Mouse (Mus musculus): ENCODE measurements at regions not wholly inside any gene's neighbourhood (a gene's known extent, or its start where the extent isn't known, plus 50 kb on each side); places are given as distances from the start of the nearest gene placed in this dataset.

DNA sequence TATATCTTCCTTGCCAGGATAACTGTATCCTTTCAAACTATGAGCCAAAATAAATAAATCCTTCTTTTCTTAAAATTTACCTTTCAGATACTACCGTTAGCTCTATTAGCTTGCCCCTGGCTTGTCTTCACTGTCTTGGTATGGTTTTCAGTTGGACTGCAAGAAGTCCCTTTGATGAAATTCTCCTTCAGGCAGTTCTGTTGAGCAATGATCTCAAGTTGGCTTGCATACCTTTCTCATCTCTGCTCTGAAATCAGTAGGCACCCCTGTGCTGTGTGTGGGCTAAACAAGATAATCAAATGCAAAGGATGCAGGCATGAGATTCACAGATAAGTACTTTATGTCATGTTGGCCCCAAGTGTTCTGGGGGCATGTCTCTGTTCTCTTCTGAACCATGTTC lies 155.2 kb upstream of the Fst start:
- Histone ChIP-seq H3K4me2 (no peak overlapping the region), H3K4me3 (replicated peaks) (no peak overlapping the region), H3K27me3 (replicated peaks) (no peaks in the 10 kb centered on the region), H3K27ac (replicated peaks) (no peak overlapping the region), H3K36me3 (no peaks in the 10 kb centered on the region), H3K9me3 (replicated peaks) (no peaks in the 10 kb centered on the region), H3K9ac (replicated peaks) (no peak overlapping the region), H3K4me1 (no peaks in the 10 kb centered on the region)
- ATAC-seq (ENCODE audit: low FRiP score), result no peak
- WGBS, result 96% methylated on average over 1 of the region's 1 CpGs

DNA sequence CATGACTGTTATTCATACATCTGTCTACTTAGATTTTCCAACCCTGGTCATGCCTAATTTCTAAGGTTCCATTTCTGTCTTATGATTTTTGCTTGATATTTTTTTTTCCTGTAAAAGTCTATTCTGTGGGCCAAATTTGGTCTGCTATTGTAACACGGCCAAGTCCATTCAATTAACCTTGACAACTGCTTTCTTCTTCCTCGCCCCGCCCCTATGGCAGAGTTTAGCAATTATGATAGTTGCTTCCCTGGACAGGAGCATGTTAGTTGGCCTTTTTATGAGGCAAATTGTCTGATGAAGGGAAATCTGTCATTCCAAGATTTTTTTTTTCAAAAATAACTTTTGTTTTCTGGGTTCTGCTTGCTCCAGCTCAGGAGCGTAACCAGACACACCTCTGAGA lies 160.7 kb upstream of the Fst start:
- 89% methylated on average over 4 of the region's 4 CpGs for WGBS
- no peak overlapping the region for H3K27ac ChIP-seq (replicated peaks)

DNA sequence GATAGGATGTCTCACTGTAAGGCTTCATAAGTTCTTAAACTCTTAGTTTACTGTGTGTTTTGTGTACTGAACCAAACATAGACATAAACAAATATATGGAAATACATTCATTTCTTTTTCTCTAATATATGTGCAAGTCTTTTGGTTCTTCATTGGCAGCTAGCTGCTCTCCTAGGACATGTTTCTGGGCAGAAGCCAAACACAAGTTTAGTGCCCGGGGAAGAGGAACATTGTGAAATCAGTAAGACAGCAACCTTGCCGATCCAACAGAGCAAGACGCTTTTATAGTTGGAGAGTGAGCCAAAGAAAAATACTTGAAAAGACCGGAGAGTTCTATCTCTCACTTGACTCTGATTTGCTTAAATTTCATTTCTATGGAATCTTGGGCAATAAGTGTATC lies 178.0 kb upstream of the Fst start:
- no peaks in the 10 kb centered on the region for H3K36me3 ChIP-seq
- H3K4me3 ChIP-seq (replicated peaks), result no peak overlapping the region
- no peak overlapping the region for H3K9ac ChIP-seq (replicated peaks)
- no peak overlapping the region for H3K4me2 ChIP-seq
- H3K27me3 ChIP-seq (replicated peaks), result no peaks in the 10 kb centered on the region
- no peak overlapping the region for H3K27ac ChIP-seq (replicated peaks)
- whole genome bisulfite sequencing, result 90% methylated on average over 4 of the region's 4 CpGs
- H3K9me3 ChIP-seq (replicated peaks), result no peaks in the 10 kb centered on the region
- no peaks in the 10 kb centered on the region for H3K4me1 ChIP-seq
- no peak for ATAC-seq (ENCODE audit: low FRiP score)

More for the DNA sequence above, 160.7 kb upstream of the Fst start:
- Histone ChIP-seq H3K9ac (replicated peaks) (no peak overlapping the region), H3K4me3 (replicated peaks) (no peak overlapping the region), H3K4me2 (no peak overlapping the region), H3K36me3 (no peaks in the 10 kb centered on the region), H3K9me3 (replicated peaks) (no peaks in the 10 kb centered on the region), H3K4me1 (no peaks in the 10 kb centered on the region), H3K27me3 (replicated peaks) (no peaks in the 10 kb centered on the region)
- ATAC-seq (ENCODE audit: low FRiP score), result no peak

DNA sequence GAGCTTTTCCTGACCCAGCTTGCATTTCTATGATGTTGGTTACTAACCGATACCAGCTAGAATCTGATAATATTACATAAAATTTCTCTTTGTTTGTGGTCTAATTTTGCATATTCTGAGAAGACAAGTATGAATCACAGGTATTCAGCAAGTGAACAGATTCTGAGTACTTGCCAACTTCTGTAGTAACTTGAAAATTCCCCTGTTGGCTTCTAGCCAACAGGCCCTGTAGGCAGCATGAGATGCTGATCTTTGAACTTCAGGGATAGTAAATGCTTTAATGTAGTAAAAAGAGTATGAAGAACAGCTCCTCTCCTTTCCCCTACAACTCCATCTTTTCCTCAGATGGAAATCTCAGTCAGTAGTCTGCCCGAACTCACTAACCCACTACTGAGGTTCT lies 178.5 kb upstream of the Mocs2 start:
- H3K9me3 ChIP-seq (replicated peaks), result no peaks in the 10 kb centered on the region
- no peaks in the 10 kb centered on the region for H3K4me1 ChIP-seq
- no peak overlapping the region for H3K27ac ChIP-seq (replicated peaks)
- H3K4me2 ChIP-seq, result no peak overlapping the region
- WGBS, result 95% methylated on average over 2 of the region's 2 CpGs
- no peak overlapping the region for H3K9ac ChIP-seq (replicated peaks)
- no peaks in the 10 kb centered on the region for H3K36me3 ChIP-seq
- H3K27me3 ChIP-seq (replicated peaks), result no peaks in the 10 kb centered on the region
- H3K4me3 ChIP-seq (replicated peaks), result no peak overlapping the region
- ATAC-seq (ENCODE audit: low FRiP score), result no peak

DNA sequence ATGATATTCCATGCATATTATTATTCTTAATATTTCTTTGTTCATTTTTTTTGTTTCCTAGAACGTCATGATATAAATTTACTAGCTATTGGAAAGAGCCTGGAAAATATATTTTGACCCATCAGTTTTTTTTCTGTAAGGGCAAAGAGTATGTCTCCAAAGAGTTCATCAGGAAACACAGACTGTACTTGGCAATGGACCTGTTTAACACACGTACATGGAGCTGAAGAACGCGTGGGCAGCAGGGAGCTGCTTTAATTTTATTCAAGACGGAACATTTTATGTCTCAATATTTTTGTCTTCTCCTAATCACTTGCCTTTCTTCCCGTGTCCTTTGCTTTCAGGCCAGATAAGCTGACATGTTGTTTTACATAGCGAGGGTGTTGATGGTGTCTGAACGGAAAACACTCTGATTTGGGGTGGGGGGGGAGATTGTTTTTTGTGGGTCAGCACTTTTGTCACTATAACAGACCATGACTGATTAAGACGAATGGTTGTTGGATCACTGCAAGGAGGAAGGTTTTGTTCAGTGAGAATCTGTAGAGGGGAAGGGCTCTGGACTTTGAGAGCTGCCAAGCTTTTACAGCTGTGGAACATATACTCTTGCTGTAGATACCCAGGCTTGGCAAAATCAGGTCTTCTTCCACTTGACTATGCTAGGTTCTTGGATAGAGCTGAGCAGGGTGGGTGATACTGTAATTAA lies 176.2 kb upstream of the Mocs2 start:
- Histone ChIP-seq H3K4me3 (replicated peaks) (no peak overlapping the region), H3K4me1 (no peaks in the 10 kb centered on the region), H3K9me3 (replicated peaks) (no peaks in the 10 kb centered on the region), H3K27me3 (replicated peaks) (no peaks in the 10 kb centered on the region), H3K36me3 (no peaks in the 10 kb centered on the region), H3K27ac (replicated peaks) (no peak overlapping the region), H3K9ac (replicated peaks) (no peak overlapping the region), H3K4me2 (no peak overlapping the region)
- peak; percentile 50 for ATAC-seq (ENCODE audit: low FRiP score)
- 35% methylated on average over 9 of the region's 9 CpGs for WGBS

DNA sequence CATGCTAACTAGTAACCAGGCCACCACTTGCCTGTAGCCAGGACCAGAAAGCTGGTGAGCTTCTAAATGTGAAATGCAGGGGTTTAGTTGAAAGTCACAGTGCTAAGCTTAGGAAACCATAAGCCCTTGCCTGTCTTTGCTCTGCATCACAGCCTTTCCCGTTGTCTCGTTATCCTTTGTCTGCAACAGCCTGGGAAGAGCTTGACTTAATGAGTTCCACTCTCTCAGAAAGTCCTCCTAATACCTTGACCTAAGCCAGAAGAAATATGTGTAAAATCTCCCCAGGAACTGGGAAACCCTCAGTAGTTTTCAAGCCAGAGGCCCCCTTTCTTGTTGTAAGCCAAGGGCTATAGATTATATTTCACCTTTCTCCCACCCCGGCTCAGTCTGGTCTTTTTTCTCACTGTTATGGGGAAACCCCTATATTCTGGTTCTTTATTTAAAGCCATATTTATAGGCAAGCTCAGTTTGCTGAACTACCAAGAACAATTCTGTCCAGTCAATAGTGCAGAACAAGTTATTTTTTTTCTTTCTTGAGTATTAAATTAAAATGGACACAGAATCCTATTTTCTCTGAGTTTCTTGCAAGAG lies 175.0 kb upstream of the Mocs2 start:
- peak overlapping the region; percentile 9; the same call in 1 of the 2 replicates for H3K4me2 ChIP-seq
- H3K4me1 ChIP-seq, result no peaks in the 10 kb centered on the region
- H3K27ac ChIP-seq (replicated peaks), result no peak overlapping the region
- H3K36me3 ChIP-seq, result no peaks in the 10 kb centered on the region
- ATAC-seq (ENCODE audit: low FRiP score), result no peak
- no peak overlapping the region for H3K9ac ChIP-seq (replicated peaks)
- no peak overlapping the region for H3K4me3 ChIP-seq (replicated peaks)
- no peaks in the 10 kb centered on the region for H3K9me3 ChIP-seq (replicated peaks)
- WGBS, result 33% methylated on average over 3 of the region's 3 CpGs
- H3K27me3 ChIP-seq (replicated peaks), result no peaks in the 10 kb centered on the region

DNA sequence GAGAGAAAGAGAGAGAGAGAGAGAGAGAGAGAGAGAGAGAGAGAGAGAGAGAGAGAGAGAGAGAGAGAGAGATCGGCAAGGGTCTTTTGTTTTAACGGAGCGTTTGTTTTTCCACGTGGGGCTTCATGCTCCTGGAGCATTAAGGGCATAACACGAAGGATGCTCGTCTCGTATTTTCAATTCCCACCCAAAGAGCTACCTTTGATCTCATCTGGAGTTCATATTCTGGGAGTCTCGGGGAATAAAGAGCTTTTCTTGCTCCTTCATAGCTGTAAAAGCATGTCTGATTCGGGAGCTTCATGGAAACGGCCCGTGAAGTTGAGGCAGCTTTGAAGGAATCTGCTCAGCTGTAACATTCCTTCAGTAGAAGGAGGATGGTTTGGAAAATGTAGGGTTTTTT lies 174.5 kb upstream of the Mocs2 start:
- no peak for ATAC-seq (ENCODE audit: low FRiP score)
- H3K4me2 ChIP-seq, result peak overlapping the region; percentile 9; the same call in 1 of the 2 replicates
- no peak overlapping the region for H3K27ac ChIP-seq (replicated peaks)
- WGBS, result 37% methylated on average over 11 of the region's 11 CpGs
- H3K27me3 ChIP-seq (replicated peaks), result no peaks in the 10 kb centered on the region
- no peak overlapping the region for H3K4me3 ChIP-seq (replicated peaks)
- H3K9me3 ChIP-seq (replicated peaks), result no peaks in the 10 kb centered on the region
- H3K4me1 ChIP-seq, result no peaks in the 10 kb centered on the region
- H3K9ac ChIP-seq (replicated peaks), result no peak overlapping the region
- no peaks in the 10 kb centered on the region for H3K36me3 ChIP-seq

DNA sequence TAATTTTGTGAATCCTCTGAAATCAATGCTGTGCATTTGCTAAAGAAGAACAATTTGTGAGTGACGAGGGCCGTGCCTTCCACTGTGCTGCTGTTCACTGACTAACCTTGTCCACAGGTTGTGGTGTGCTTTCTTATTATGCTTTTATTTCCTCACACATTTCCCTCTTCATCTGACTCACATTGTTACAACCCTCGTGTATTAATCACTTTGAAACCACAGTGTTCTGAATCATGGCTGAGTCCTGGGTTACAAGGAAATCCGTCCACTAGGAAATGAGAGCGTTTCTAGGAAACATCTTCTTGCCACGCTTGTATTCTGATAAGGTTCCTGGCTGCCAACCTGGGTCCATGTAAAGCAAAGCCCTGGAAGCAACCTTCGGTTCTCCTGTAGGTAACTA lies 163.8 kb upstream of the Mocs2 start:
- H3K27me3 ChIP-seq (replicated peaks), result no peaks in the 10 kb centered on the region
- H3K9ac ChIP-seq (replicated peaks), result no peak overlapping the region
- 88% methylated on average over 7 of the region's 7 CpGs for WGBS
- ATAC-seq (ENCODE audit: low FRiP score), result no peak
- no peak overlapping the region for H3K27ac ChIP-seq (replicated peaks)
- no peaks in the 10 kb centered on the region for H3K36me3 ChIP-seq
- no peak overlapping the region for H3K4me2 ChIP-seq
- no peak overlapping the region for H3K4me3 ChIP-seq (replicated peaks)
- H3K4me1 ChIP-seq, result no peaks in the 10 kb centered on the region
- no peaks in the 10 kb centered on the region for H3K9me3 ChIP-seq (replicated peaks)

DNA sequence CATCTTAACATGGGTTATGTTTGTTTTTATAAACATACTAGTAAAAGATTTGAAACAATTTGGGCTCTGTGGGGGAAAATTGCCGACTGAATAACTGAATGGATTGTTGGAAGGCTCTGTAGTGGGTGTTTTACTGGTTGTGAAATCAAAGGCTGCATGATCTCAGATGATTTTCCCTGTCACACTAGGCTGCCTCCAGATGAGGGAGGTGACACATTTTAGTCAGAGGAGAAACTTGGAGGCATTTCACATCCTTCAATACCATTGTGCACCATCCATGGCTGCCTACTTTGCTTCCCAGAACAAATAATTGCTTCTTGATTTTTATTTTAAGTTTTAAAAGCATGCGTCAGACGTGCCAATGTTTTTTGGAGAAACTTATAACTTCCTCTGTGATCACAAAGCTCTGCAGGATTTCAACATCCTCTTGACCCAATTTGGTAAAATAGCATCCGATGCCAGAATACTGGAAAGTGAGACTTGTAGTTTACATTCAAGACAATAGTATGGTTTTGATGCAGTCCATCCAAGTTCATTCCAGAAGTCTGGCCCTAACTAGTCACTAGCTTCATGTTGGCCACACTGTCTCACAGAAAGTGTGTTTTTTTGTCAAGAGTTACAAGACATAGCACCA lies 163.0 kb upstream of the Mocs2 start:
- no peak overlapping the region for H3K9ac ChIP-seq (replicated peaks)
- ATAC-seq (ENCODE audit: low FRiP score), result no peak
- no peak overlapping the region for H3K27ac ChIP-seq (replicated peaks)
- H3K36me3 ChIP-seq, result no peaks in the 10 kb centered on the region
- no peaks in the 10 kb centered on the region for H3K4me1 ChIP-seq
- 91% methylated on average over 4 of the region's 4 CpGs for WGBS
- no peak overlapping the region for H3K4me3 ChIP-seq (replicated peaks)
- no peaks in the 10 kb centered on the region for H3K27me3 ChIP-seq (replicated peaks)
- H3K4me2 ChIP-seq, result no peak overlapping the region
- H3K9me3 ChIP-seq (replicated peaks), result no peaks in the 10 kb centered on the region

DNA sequence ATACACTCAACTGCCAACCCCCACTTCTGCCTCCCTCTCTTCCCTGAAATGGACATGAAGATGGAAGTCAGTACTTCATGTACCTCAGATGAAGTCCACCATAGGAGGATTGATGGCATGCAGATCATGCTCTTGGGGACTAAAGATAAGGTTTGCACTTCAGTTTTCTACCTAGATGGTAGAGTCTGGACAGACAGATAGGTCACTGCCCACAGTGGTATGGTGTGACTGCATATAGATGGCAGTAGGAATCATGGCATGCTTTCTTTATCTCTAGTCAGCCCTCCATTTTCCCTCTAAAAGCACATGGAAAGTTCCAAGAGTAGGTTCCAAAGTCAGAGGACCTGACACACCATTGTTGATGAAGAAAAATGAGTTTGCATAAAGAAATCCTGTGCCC lies 145.6 kb upstream of the Mocs2 start:
- Histone ChIP-seq H3K27me3 (replicated peaks) (no peaks in the 10 kb centered on the region), H3K27ac (replicated peaks) (no peak overlapping the region), H3K4me1 (no peaks in the 10 kb centered on the region), H3K4me3 (replicated peaks) (no peak overlapping the region), H3K36me3 (no peaks in the 10 kb centered on the region), H3K9ac (replicated peaks) (no peak overlapping the region), H3K9me3 (replicated peaks) (no peaks in the 10 kb centered on the region), H3K4me2 (no peak overlapping the region)
- ATAC-seq (ENCODE audit: low FRiP score), result no peak

DNA sequence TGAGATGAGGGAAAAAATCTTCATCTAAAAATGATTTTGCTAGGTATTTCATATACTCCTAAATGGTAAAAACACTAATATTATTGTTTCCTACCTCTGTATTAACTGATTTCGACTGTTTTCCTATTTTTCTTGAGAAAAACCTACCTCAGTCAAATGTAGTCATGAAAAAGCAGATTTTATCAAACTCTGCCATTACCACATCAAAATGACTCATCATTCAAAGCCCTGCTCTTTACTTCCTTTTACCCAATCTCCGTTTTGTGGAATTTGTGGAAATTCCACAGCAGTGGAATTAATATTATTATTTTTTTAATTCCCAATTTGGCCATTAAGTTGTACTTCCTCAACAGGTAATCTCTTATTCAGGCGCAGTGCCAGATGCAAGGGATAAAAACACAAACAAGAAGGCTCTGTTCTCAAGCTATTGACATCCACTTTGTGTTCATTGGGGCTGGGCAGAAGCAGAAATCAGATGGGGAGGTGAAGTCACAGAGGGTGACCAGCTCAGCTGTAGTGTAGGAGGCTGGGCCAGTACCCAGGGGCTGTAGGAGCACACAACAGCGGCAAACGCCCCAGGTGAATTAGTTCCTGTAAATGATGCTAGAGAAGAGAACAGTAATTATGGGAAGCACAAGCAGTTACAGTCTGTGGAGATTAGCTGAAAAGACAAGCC lies 138.2 kb upstream of the Mocs2 start:
- no peak for ATAC-seq (ENCODE audit: low FRiP score)
- no peak overlapping the region for H3K9ac ChIP-seq (replicated peaks)
- no peaks in the 10 kb centered on the region for H3K9me3 ChIP-seq (replicated peaks)
- no peak overlapping the region for H3K4me2 ChIP-seq
- no peak overlapping the region for H3K4me3 ChIP-seq (replicated peaks)
- no peaks in the 10 kb centered on the region for H3K27me3 ChIP-seq (replicated peaks)
- no peak overlapping the region for H3K27ac ChIP-seq (replicated peaks)
- no peaks in the 10 kb centered on the region for H3K4me1 ChIP-seq
- WGBS, result 84% methylated on average over 5 of the region's 5 CpGs
- H3K36me3 ChIP-seq, result no peaks in the 10 kb centered on the region

DNA sequence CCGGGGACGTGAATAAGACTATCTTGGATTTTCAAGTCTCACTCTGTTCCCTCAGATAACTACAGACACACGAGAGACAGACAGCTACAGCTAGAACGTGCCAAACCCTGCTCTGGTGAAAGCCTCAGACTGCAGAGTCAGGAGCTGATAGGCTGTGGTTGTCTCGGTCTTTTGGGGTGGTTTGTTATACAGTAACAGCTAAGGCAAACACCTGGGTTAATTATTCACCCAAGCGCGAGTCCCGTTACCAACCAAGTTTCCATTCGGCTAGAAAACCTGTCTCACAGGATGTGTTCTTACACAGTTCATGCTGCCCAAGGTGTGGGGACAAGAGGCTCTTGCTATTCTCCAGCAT lies 137.7 kb upstream of the Mocs2 start:
- ATAC-seq (ENCODE audit: low FRiP score), result no peak
- Histone ChIP-seq H3K9me3 (replicated peaks) (no peaks in the 10 kb centered on the region), H3K27me3 (replicated peaks) (no peaks in the 10 kb centered on the region), H3K4me3 (replicated peaks) (no peak overlapping the region), H3K27ac (replicated peaks) (no peak overlapping the region), H3K9ac (replicated peaks) (no peak overlapping the region), H3K36me3 (no peaks in the 10 kb centered on the region), H3K4me2 (no peak overlapping the region), H3K4me1 (no peaks in the 10 kb centered on the region)
- 63% methylated on average over 9 of the region's 9 CpGs for WGBS
